Mouse (Mus musculus) embryonic facial prominence, embryonic 14.5 days (tissue): ENCODE measurements around the gene Ehmt1. TPM values are rescaled to one million over a fixed set of nuclear protein-coding genes. Genes with fewer than 3 reads are reported as not detected.
A peak's percentile ranks its signal among the peaks of the same experiment; 100 is the strongest.

ENCODE experiments used
- ATAC-seq: fragments of 200-750 bp; cut with Nextera tagmentation; 2 replicates; pipeline ENCODE4 v1.8.0; 2017; ENCODE audit warnings: low read depth, moderate number of reproducible peaks, moderate TSS enrichment
- DNase-seq: peaks from one replicate; pipeline ENCODE4 v3.0.0-alpha.2; 2015; ENCODE audit warnings: low spot score
- H3K27ac ChIP-seq: fragments of 300-500 bp; sonication (generic); replicated peaks from 2 replicates; pipeline ENCODE4 v1.5.1; 2014; ENCODE audit warnings: low read depth, mild to moderate bottlenecking, low read length, moderate library complexity
- H3K27me3 ChIP-seq: fragments of 300-500 bp; sonication (generic); replicated peaks from 2 replicates; pipeline ENCODE4 v1.6.1; 2014; ENCODE audit warnings: low read length; ENCODE audit not compliant: control insufficient read depth, insufficient read depth
- H3K36me3 ChIP-seq: fragments of 300-500 bp; sonication (generic); 2 replicates; pipeline ENCODE4 v1.6.1; 2014; ENCODE audit warnings: low read length, mixed read lengths; ENCODE audit not compliant: control insufficient read depth, insufficient read depth
- H3K4me1 ChIP-seq: fragments of 300-500 bp; sonication (generic); 2 replicates; pipeline ENCODE4 v1.6.1; 2014; ENCODE audit warnings: antibody characterized with exemption, low read length; ENCODE audit not compliant: control insufficient read depth, insufficient read depth
- H3K4me2 ChIP-seq: fragments of 300-500 bp; sonication (generic); 2 replicates; pipeline ENCODE4 v1.6.1; 2014; ENCODE audit warnings: low read depth, mild to moderate bottlenecking, low read length, moderate library complexity, mixed read lengths
- H3K4me3 ChIP-seq: fragments of 300-500 bp; sonication (generic); 2 replicates; pipeline ENCODE4 v1.5.1; 2014; ENCODE audit warnings: low read depth, mild to moderate bottlenecking, low read length
- H3K9ac ChIP-seq: fragments of 300-500 bp; sonication (generic); 2 replicates; pipeline ENCODE4 v1.6.1; 2014; ENCODE audit warnings: low read depth, mild to moderate bottlenecking, low read length, moderate library complexity, mixed read lengths
- H3K9me3 ChIP-seq: fragments of 300-500 bp; sonication (generic); 2 replicates; pipeline ENCODE4 v1.6.1; 2016; ENCODE audit warnings: low read length; ENCODE audit not compliant: control insufficient read depth
- WGBS: fragments of 180-500 bp; shearing (Covaris S2); extraction: QIAGEN DNeasy Blood & Tissue Kit; methylation state at CpG from one replicate; pipeline ENCODE4 v1.1.7; 2014; 5-methylcytosine and 5-hydroxymethylcytosine counted together
- polyA plus RNA-seq: library from polyadenylated mRNA; unstranded; fragments of >200 nt; fragmentation: Nextera tagmentation; extraction: Ambion mirVana; gene quantifications from 2 replicates; pipeline ENCODE4 v1.2.1, GENCODE M21; 2014

Ehmt1 gene
- polyA plus RNA-seq, 1 experiment from 2014 or later: 67.1 TPM

DNA sequence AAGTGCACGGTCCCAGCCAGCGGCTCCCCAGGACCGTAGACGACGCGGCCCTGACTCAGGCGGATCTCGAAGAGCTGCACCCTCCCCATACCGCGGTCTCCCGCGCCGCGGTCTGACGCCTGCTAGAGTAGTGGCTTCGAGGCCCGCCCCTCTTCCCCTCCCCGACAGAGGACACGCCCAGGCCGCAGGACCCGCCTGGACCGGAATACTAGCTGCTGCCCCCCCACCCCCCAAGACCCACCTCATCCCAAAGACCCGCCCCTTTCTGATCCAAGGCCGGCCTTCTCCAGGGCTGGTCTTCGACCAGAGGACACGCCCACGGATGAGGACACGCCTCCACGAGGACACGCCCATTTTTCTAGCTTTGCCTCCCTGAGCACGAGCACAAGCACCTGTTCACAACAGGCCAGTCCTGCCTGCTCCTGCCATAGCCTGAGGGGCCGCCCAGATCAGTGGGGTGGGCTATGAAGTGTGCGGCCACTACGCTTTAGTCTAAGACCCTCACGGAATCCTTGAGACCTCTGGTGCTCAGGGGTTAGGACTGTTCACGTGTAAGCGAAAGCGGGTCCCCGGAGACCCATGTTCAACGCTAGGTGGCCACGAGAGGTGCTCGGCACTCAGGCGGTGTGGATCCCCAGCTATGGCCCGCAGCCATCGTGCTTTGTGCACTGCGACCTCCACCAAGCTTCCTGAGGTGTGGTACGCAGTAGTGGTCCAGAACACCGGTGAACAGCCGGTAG lies 15.8 kb upstream of the Ehmt1 start, which contains the start of gene Arrdc1:
Gene Arrdc1, minus strand, starts transcription at position 196 of the 740 bp plus-strand sequence.
- Histone ChIP-seq H3K9me3 (no peaks in the 10 kb centered on the region), H3K9ac (peak within 1 kb of the TSS; percentile 71), H3K36me3 (no peaks in the 10 kb centered on the region), H3K4me3 (peak within 1 kb of the TSS; percentile 63), H3K27me3 (no peaks in the 10 kb centered on the region), H3K27ac (no peak within 1 kb of the TSS; the same call in 1 of the 2 replicates), H3K4me1 (peaks cover 5% of the 10 kb centered on the region; the same call in 1 of the 2 replicates), H3K4me2 (peak within 1 kb of the TSS; percentile 89)
- DNase-seq (peak; percentile 97), ATAC-seq (peak; percentile 94)
- WGBS: 2% methylated on average over 29 of the region's 49 CpGs

- H3K4me1 ChIP-seq: peaks cover 5% of the 10 kb centered on the region; the same call in 1 of the 2 replicates
- 5% methylated on average over 13 of the region's 19 CpGs for WGBS
- peak overlapping the region; percentile 71 for H3K9ac ChIP-seq
- ATAC-seq (peak; percentile 27), DNase-seq (no peak)
- H3K36me3 ChIP-seq: no peaks in the 10 kb centered on the region
- no peaks in the 10 kb centered on the region for H3K9me3 ChIP-seq
- no peaks in the 10 kb centered on the region for H3K27me3 ChIP-seq
- H3K27ac ChIP-seq: no peak overlapping the region; the same call in 1 of the 2 replicates
- H3K4me3 ChIP-seq: peak overlapping the region; percentile 63
- peak overlapping the region; percentile 89 for H3K4me2 ChIP-seq
Measured at GRCm38 (mm10) chr2:24934441-24934963, 15.1 kb upstream of the Ehmt1 start.

- H3K9ac ChIP-seq: no peak overlapping the region
- H3K9me3 ChIP-seq: no peaks in the 10 kb centered on the region
- peaks cover 5% of the 10 kb centered on the region; the same call in 1 of the 2 replicates for H3K4me1 ChIP-seq
- H3K4me2 ChIP-seq: no peak overlapping the region
- 0 out of 2 replicates have a peak, but pooled peaks cover 5% of the 10 kb centered on the region for H3K36me3 ChIP-seq
- no peak overlapping the region for H3K4me3 ChIP-seq
- 89% methylated on average over 5 of the region's 5 CpGs for WGBS
- DNase-seq (no peak), ATAC-seq (no peak)
- H3K27ac ChIP-seq: no peak overlapping the region
- H3K27me3 ChIP-seq: no peaks in the 10 kb centered on the region
Measured at GRCm38 (mm10) chr2:24929593-24929992, 10.2 kb upstream of the Ehmt1 start.

DNA sequence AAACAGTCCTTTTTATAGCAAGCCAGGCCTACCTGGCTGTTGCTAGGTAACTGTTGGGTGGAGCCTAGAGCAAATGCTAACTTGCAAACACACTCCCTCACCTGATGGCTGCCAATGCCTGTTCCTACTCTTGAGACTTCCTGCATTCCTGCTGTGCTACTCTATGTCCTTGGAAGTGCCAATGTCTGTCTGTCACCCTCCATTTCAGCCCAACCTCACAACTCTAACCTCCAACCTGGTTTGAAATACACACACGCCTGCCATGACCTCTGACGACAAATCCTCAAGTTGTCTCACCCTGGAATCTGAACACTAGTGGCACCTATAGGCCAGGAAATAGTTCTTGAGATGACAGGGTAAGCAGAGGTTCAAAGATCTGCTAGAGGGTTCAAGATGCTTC lies 9.7 kb upstream of the Ehmt1 start:
- H3K4me3 ChIP-seq: no peak overlapping the region
- ATAC-seq: no peak
- no peaks in the 10 kb centered on the region for H3K27me3 ChIP-seq
- H3K27ac ChIP-seq: no peak overlapping the region
- H3K4me1 ChIP-seq: peaks cover under 1% of the 10 kb centered on the region; the same call in 1 of the 2 replicates
- H3K9me3 ChIP-seq: no peaks in the 10 kb centered on the region
- H3K9ac ChIP-seq: no peak overlapping the region
- WGBS: 59% methylated on average over 2 of the region's 2 CpGs
- peak; percentile 31 for DNase-seq
- no peak overlapping the region for H3K4me2 ChIP-seq
- H3K36me3 ChIP-seq: 0 out of 2 replicates have a peak, but pooled peaks cover 5% of the 10 kb centered on the region

- ATAC-seq (peak; percentile 90), DNase-seq (peak; percentile 86)
- Histone ChIP-seq H3K27ac (peak overlapping the region; percentile 53; the same call in 1 of the 2 replicates), H3K9me3 (no peaks in the 10 kb centered on the region), H3K9ac (no peak overlapping the region), H3K4me3 (no peak overlapping the region), H3K27me3 (no peaks in the 10 kb centered on the region), H3K36me3 (0 out of 2 replicates have a peak, but pooled peaks cover 5% of the 10 kb centered on the region), H3K4me2 (no peak overlapping the region), H3K4me1 (no peaks in the 10 kb centered on the region)
- WGBS: 55% methylated on average over 2 of the region's 4 CpGs
Measured at GRCm38 (mm10) chr2:24927810-24928479, 8.5 kb upstream of the Ehmt1 start.

DNA sequence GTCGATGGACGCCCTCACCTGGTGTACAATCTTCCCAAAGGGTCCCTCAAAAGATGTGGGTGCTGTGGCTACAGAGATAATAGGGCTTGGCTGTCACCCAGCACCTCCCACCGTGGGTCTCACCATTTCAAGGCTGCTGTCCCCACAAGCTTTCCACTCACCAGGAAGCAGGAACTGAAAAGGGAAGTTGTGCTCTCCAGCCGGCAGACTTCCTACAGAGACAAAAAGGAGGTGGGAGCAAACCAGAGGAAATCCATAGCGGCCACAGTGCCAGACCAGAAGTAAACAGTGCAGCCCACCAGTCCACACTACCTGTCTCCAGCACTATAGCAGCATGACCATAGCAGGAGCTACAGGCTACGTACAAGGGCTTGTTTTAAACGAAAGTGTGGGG lies 7.5 kb upstream of the Ehmt1 start:
- no peaks in the 10 kb centered on the region for H3K4me1 ChIP-seq
- no peak overlapping the region for H3K4me3 ChIP-seq
- H3K9ac ChIP-seq: no peak overlapping the region
- no peak overlapping the region for H3K4me2 ChIP-seq
- no peak for ATAC-seq
- H3K27ac ChIP-seq: no peak overlapping the region
- 0 out of 2 replicates have a peak, but pooled peaks cover 5% of the 10 kb centered on the region for H3K36me3 ChIP-seq
- WGBS: 66% methylated on average over 7 of the region's 7 CpGs
- no peak for DNase-seq
- H3K27me3 ChIP-seq: no peaks in the 10 kb centered on the region
- H3K9me3 ChIP-seq: no peaks in the 10 kb centered on the region

DNA sequence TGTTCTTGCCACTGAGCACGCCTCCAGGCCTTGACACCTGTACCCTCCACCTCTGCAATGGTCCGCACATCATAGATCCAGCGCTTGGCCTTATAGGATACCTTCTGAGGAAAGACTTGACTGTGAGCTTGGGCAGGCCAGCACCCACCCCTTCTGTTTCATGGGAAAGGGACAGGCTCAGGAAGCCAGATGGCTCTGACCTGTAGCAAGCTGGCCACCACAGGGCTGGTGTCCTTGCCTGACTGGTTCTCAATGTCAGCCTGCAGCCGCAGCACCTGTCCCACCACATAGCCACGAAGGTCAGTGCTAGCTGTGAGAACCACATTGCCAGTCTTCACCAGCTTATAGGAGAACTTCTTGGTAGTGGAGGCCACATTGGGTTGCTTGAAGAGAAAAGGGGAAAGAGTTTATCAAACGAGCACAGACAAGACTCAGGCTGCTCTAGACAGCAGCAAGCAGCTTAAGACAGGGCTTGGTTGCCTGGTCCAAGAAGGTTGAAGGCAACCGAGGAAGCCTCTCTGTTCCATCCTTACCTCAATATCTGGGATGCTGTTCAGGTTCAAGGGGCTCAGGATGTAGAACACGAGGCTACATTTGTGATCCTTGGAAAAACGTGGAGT lies 7.0 kb upstream of the Ehmt1 start:
- no peak for ATAC-seq
- H3K9me3 ChIP-seq: no peaks in the 10 kb centered on the region
- 0 out of 2 replicates have a peak, but pooled peaks cover 5% of the 10 kb centered on the region for H3K36me3 ChIP-seq
- H3K9ac ChIP-seq: no peak overlapping the region
- DNase-seq: no peak
- WGBS: 84% methylated on average over 9 of the region's 9 CpGs
- no peaks in the 10 kb centered on the region for H3K27me3 ChIP-seq
- H3K27ac ChIP-seq: no peak overlapping the region
- H3K4me2 ChIP-seq: no peak overlapping the region
- no peaks in the 10 kb centered on the region for H3K4me1 ChIP-seq
- H3K4me3 ChIP-seq: no peak overlapping the region

GRCm38 (mm10) chr2:24925284-24925683 lies 5.9 kb upstream of the Ehmt1 start:
- H3K36me3 ChIP-seq: 0 out of 2 replicates have a peak, but pooled peaks cover 5% of the 10 kb centered on the region
- no peaks in the 10 kb centered on the region for H3K27me3 ChIP-seq
- no peaks in the 10 kb centered on the region for H3K9me3 ChIP-seq
- no peak for DNase-seq
- no peak overlapping the region for H3K27ac ChIP-seq
- no peaks in the 10 kb centered on the region for H3K4me1 ChIP-seq
- H3K4me2 ChIP-seq: no peak overlapping the region
- H3K4me3 ChIP-seq: no peak overlapping the region
- no peak overlapping the region for H3K9ac ChIP-seq
- WGBS: 83% methylated on average over 8 of the region's 8 CpGs
- no peak for ATAC-seq
